In genomic region chr1:75704832-75705650, GRCm38 (mm10) we compare ENCODE assay signal across 8 mouse cellular contexts.
DNase-seq lines count a peak whose midpoint lies in the region; ATAC-seq lines count a peak whose summit lies in the region.

No protein-coding gene starts in this region.

- no peak for ATAC-seq in heart, embryonic 11.5 days (replicated peaks; ENCODE audit: insufficient number of reproducible peaks, low FRiP score, low TSS enrichment)

- intact Hi-C loops in left cerebral cortex, postnatal 36 days (cut with DNase I), result no loop called here

- no peaks in the 10 kb centered on the region for H3K9me3 ChIP-seq in heart, embryonic 11.5 days (replicated peaks; ENCODE audit: control insufficient read depth, low read length)

- H3K9ac ChIP-seq in heart, embryonic 11.5 days (ENCODE audit: low read depth, low read length), result no peak overlapping the region

- 58% methylated on average over 24 of the region's 24 CpGs for WGBS in heart, embryonic 11.5 days (ENCODE audit: insufficient replicate concordance)

- no peaks in the 10 kb centered on the region for H3K27me3 ChIP-seq in heart, embryonic 11.5 days (ENCODE audit: control insufficient read depth, insufficient read depth, low read length)

- no peak overlapping the region for H3K27ac ChIP-seq in heart, embryonic 11.5 days (ENCODE audit: low read depth, low read length)

- H3K4me3 ChIP-seq in heart, embryonic 11.5 days (ENCODE audit: low read depth, low read length), result no peak overlapping the region

- no peaks in the 10 kb centered on the region for H3K36me3 ChIP-seq in heart, embryonic 11.5 days (ENCODE audit: control insufficient read depth, insufficient read depth, low read length)

- H3K4me1 ChIP-seq in heart, embryonic 11.5 days (ENCODE audit: control insufficient read depth, insufficient read depth, low read length), result no peaks in the 10 kb centered on the region

- DNase-seq in heart, adult 11 months, result peak; percentile 86
- DNase-seq in R1 (ENCODE audit: low read depth, low spot score), result peak; percentile 89
- peak; percentile 22 for DNase-seq in gastrocnemius, postnatal 10 days
- DNase-seq in left cerebral cortex, postnatal 36 days (ENCODE audit: low spot score in 2 of 2), result peak; percentile 29 to 36
- DNase-seq in skeletal muscle tissue, adult 2 months (ENCODE audit: low read depth, low spot score), result peak; percentile 46
- DNase-seq in cerebellum, postnatal 14 days, result no peak
- no peak for DNase-seq in thymus, adult 18-20 months

- H3K4me2 ChIP-seq in heart, embryonic 11.5 days, result no peak overlapping the region; the same call in 1 of the 2 replicates

Comparison
In these comparisons a context has a peak if more than half of its experiments do, and no peak if none do; other contexts are left out.
1. DNase-seq: peak in heart, adult 11 months (single experiment), R1 (single experiment), gastrocnemius, postnatal 10 days (single experiment), left cerebral cortex, postnatal 36 days (2 of 2) and skeletal muscle tissue, adult 2 months (single experiment); none in cerebellum, postnatal 14 days (0 of 2) and thymus, adult 18-20 months (0 of 2).